Mouse (Mus musculus): ENCODE data around the gene Lrrfip1.

The Lrrfip1 gene

GRCm38 (mm10) chr1:91088027-91088426 is 89.5 kb downstream of the Lrrfip1 start:
- no peak for DNase-seq

GRCm38 (mm10) chr1:91088941-91089340 is 90.4 kb downstream of the Lrrfip1 start:
- no peak for DNase-seq

DNA sequence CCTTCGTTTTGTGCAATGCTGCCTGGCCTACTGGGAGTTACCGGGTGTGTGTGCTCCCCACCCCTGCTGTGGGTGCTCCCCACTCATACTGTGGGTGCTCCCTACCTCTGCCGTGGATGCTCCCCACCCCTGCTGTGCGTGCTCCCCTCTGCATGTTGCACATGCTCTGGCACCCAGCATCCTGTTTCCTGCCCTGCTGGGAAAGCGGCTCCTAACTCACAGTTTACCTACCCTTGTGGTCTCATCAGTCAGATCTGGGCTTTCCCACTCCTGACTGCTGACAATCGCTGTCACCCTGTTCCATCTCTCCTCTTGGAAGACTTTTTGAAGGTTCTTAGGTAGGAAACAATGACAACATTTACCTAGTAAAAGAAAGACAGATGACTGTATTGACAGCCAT is 91.9 kb downstream of the Lrrfip1 start:
- no peak for DNase-seq

- DNase-seq = no peak
These were observed 93.9 kb downstream of the Lrrfip1 start for GRCm38 (mm10) chr1:91092451-91092850.

DNA sequence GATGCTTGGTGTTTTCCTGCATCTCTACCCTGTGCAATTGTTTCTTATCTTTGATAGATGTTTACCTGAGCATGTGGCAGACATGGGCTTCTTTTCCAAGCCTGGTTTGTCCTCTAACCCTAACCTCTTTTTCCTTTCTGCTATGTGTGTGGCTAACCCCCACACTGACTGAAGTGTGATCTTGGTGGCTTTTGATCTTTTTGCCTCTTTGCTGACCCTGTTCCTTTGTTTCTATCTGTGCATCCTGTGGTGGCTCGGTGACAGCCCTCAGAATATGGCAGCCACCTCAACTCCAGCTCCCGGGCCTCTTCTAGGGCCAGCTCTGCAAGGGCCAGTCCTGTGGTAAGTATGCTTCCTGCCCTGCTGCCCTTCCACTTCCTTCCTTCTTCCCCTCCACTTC is 94.8 kb downstream of the Lrrfip1 start:
- DNase-seq = no peak

DNA sequence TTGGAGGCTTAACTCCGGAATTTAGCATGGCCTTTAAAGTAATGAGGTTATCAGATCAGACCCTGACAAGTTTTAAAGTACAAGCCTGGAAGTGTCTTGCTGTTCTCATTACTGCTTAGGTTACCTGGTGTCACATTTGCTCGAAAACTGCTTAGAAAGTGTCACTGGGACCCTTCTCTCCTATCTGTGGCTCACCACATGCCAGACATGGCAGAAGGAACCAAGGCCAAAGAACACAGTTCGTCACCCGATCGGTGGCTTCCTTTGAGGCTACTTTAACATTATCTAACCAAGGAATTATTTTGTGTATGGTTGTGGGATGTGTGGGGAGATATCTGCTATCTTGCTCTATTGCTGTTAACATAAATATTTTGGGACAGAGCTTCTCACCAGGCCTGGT is 95.5 kb downstream of the Lrrfip1 start:
- DNase-seq = no peak

DNA sequence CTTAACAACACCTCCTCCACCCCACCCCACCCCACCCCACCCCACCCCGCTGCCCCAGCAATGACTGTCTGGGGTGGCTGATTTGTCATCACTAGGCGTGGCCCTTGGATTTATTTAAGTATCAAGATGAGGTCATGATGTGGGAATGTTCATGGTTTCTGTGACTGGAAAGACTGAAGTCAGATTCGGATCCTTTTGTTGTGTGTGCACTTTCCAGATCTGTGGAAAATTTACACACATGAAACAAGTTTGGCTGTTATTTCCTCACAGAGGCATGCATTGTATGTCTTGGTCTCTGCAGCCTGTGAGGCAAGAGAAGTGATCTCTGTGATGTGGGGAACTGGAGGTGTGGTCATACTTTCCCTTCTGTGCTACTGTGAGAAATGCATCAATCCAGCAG is 96.7 kb downstream of the Lrrfip1 start:
- DNase-seq = no peak

DNA sequence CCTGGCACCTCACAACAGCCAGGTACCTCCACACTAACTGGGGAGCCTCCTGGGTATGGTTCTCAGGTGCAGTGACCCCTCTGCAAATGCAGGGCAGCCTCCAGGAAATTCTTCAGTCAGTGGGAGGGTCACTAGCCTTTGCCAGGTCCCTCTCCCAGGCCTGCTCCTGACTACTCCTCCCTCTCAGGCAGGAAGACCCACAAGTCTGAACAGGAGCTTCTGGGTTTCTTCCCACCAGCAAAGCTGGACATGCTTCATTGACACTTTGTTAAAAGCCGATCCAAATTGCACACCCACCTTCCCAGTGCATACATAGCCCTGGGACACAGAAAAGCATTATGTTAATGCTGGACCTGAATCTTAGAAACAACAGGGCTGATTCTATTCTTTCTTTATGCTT is 97.3 kb downstream of the Lrrfip1 start:
- DNase-seq = no peak

DNA sequence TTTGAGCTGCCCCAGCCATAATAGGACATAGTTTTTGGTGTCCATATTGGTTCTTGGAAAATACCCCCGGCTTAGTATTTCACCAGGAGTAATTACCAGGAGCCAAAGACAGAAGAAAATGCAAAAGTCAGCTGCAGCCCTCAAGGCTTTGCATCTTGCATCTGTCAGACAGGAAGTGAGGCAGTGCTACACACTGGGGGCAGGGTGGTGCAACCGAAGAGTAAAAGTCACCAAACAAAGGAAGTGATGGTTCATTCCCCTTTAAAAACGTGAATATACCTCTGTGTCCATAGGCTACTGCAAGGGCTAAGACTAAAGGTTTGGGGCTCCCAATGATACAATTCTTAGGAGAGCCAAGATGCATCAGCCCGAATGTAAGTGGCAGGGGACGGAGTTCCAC is 98.0 kb downstream of the Lrrfip1 start:
- DNase-seq = no peak

- no peak for DNase-seq
These were observed 98.8 kb downstream of the Lrrfip1 start for GRCm38 (mm10) chr1:91097283-91097834.

DNA sequence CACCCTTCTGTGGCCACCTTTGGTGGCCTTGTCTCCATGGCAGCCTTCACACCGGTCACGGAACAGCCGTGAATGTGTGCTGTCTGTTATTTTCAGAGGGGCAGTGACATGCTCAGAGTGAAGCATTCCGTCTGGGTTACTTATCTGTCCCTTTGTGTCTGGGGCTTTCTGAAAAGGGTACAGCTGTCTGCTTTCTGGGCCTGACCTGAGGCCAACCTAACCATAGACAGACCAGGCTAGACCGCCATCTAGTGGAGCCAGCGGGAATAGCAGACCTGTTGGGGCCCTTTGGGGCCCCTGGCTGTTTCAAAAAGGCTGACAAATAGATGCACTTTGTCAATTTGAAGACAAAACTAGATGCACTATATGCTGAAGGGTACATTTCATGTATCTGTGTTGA is 100.3 kb downstream of the Lrrfip1 start:
- DNase-seq = peak; percentile 77

DNA sequence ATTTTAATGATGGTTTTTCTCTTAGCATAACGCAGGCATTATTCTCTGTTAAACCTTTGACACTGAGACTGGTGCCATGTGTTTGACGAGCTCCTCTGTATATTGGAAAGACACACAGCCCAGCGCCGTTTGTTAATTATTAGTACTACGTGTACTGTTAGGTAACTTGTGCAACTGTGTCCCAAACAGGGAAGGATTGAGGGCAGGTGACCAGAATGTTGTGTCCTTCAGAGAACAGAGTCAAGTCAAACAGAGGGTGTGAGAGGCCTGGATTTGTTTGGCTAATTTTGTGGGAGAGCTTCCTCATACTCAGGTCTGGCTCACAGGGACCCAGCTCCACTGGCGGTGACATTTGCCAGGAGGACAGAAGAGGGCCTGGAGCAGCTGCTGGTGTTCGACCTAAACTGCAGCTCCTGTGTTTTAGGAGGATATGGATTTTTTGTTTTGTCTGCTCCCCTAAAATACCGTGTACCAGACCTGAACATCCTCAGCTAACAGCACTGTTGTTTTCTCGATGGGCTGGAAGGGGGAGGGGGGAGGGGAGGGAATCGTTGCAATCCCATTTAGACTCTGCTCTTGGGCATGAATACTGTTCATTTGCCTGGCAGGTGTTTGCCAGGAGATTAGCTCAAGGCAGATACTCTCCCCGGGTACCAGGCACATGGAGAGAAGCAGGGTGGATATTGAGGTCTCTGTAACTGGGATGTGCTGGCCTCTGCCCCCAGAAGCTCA is 103.3 kb downstream of the Lrrfip1 start:
- DNase-seq = no peak

DNA sequence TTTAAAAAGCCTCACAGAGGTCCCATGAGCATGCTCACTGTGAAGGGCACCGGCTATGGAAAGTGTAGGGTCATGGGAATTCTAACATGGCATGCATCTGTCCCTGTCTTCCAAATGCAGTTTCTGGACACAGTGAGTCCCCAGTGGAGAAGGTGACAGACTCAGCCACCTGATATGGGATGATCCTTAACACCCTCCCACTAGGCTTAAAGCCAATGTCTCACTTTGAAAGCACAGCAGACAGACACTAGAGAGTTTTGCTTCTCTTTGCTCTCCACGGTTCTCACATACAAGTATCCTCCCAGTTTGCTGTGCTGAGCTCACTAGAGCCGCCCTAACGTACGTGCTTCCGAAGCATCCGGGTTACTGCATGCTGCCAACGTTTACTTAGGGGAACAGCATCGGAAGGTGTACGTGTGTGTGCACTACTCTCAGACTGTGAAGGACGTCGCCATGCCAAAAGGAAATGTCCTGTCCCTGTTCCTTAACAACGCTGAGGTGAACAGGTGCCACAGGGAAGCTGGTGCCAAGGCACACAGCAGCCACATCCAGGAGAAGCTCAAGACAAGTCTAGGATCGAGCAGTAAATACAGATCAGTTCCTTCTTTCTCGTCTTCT is 104.9 kb downstream of the Lrrfip1 start:
- no peak for DNase-seq

GRCm38 (mm10) chr1:91107548-91107947 is 109.0 kb downstream of the Lrrfip1 start:
- no peak for DNase-seq

GRCm38 (mm10) chr1:91109302-91109701 is 110.8 kb downstream of the Lrrfip1 start:
- no peak for DNase-seq

DNA sequence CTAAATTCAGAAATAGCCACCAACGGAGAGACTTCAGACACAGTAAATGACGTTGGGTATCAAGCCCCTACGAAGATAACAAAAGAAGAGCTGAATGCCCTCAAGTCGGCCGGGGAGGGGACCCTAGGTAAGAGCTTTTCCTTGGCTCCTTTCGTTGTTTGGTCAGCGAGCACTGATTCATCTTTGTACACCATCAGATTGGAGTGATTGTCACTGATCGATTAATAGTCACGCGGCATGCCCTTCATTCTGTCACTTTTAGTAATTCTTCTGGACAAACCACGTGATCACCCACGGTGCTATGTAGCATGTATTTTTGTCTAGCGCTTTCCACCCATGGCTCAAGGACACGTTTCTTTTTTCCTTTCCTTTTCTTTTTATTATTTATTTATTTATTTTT is 113.6 kb downstream of the Lrrfip1 start:
- no peak for DNase-seq

GRCm38 (mm10) chr1:91112606-91113005 is 114.1 kb downstream of the Lrrfip1 start:
- DNase-seq = no peak

- DNase-seq = no peak
These were observed 123.6 kb downstream of the Lrrfip1 start for GRCm38 (mm10) chr1:91122121-91122520.

GRCm38 (mm10) chr1:91123004-91123403 is 124.5 kb downstream of the Lrrfip1 start:
- DNase-seq = no peak

GRCm38 (mm10) chr1:91123466-91123865 is 124.9 kb downstream of the Lrrfip1 start:
- no peak for DNase-seq

- DNase-seq = no peak
These were observed 130.3 kb downstream of the Lrrfip1 start for GRCm38 (mm10) chr1:91128849-91129248.

- no peak for DNase-seq
These were observed 138.5 kb downstream of the Lrrfip1 start for GRCm38 (mm10) chr1:91137036-91137435.

DNA sequence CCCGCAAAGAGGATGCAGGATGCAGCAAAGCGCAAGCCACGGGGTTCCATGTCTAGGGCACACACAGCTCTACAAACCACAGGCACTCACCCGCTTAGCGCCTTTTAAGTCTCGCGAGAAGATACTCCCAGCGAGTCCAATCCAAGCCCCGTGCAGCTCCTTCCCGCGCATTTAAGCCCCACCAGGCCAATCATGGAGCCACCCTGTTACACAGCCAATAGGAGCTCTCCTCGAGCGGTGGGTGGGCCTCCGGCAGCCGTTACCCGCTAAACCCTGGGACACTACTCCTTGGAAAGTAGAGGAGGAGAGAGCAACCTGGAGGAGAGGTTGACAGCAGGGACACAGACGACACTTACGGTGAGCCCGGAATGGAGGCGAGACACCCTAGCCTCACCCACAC is 146.3 kb downstream of the Lrrfip1 start, which contains the start of gene Rbm44:
TSS of gene Rbm44 (plus strand) at position 277 of the 400 bp plus-strand sequence.
- peak; percentile 25 for DNase-seq

GRCm38 (mm10) chr1:91151509-91151908 is 153.0 kb downstream of the Lrrfip1 start:
- DNase-seq = no peak

Measured in embryo, embryonic 11 days (tissue).